Mouse (Mus musculus): ENCODE data around the gene Rps3. TPM values are rescaled to one million over a fixed set of nuclear protein-coding genes. Genes with fewer than 3 reads are reported as not detected.

Gene Rps3
- polyA plus RNA-seq, 1 experiment from 2014 or later, result 591 TPM

GRCm38 (mm10) chr7:99473638-99474407 is 9.7 kb downstream of the Rps3 start:
- 80% methylated on average over 14 of the region's 14 CpGs for WGBS (ENCODE audit: insufficient replicate concordance)
- no peaks in the 10 kb centered on the region for H3K9me3 ChIP-seq (replicated peaks; ENCODE audit: control insufficient read depth, low read length)

GRCm38 (mm10) chr7:99471578-99471977 is 12.0 kb downstream of the Rps3 start:
- 54% methylated on average over 18 of the region's 18 CpGs for WGBS (ENCODE audit: insufficient replicate concordance)
- no peak overlapping the region for H3K4me3 ChIP-seq (ENCODE audit: low read depth, low read length)

More at GRCm38 (mm10) chr7:99473638-99474407, 9.7 kb downstream of the Rps3 start:
- H3K27me3 ChIP-seq (ENCODE audit: control insufficient read depth, insufficient read depth, low read length), result no peaks in the 10 kb centered on the region
- 0 out of 2 replicates have a peak, but pooled peaks have one; percentile 29 for ATAC-seq (replicated peaks; ENCODE audit: insufficient number of reproducible peaks, low FRiP score, low TSS enrichment)
- peaks cover 23% of the 10 kb centered on the region for H3K36me3 ChIP-seq (ENCODE audit: control insufficient read depth, insufficient read depth, low read length)
- peaks cover 16% of the 10 kb centered on the region for H3K4me1 ChIP-seq (ENCODE audit: control insufficient read depth, insufficient read depth, low read length)
- H3K4me2 ChIP-seq, result no peak overlapping the region
- H3K27ac ChIP-seq (ENCODE audit: low read depth, low read length), result no peak overlapping the region
- H3K4me3 ChIP-seq (ENCODE audit: low read depth, low read length), result no peak overlapping the region
- no peak overlapping the region for H3K9ac ChIP-seq (ENCODE audit: low read depth, low read length)

GRCm38 (mm10) chr7:99469680-99470405 is 13.7 kb downstream of the Rps3 start:
- ATAC-seq (replicated peaks; ENCODE audit: insufficient number of reproducible peaks, low FRiP score, low TSS enrichment), result no peak
- no peak overlapping the region for H3K4me2 ChIP-seq
- H3K27me3 ChIP-seq (ENCODE audit: control insufficient read depth, insufficient read depth, low read length), result no peaks in the 10 kb centered on the region
- H3K27ac ChIP-seq (ENCODE audit: low read depth, low read length), result no peak overlapping the region
- no peaks in the 10 kb centered on the region for H3K9me3 ChIP-seq (replicated peaks; ENCODE audit: control insufficient read depth, low read length)
- H3K4me1 ChIP-seq (ENCODE audit: control insufficient read depth, insufficient read depth, low read length), result peaks cover 40% of the 10 kb centered on the region
- H3K36me3 ChIP-seq (ENCODE audit: control insufficient read depth, insufficient read depth, low read length), result peaks cover 10% of the 10 kb centered on the region
- no peak overlapping the region for H3K4me3 ChIP-seq (ENCODE audit: low read depth, low read length)
- 77% methylated on average over 17 of the region's 17 CpGs for WGBS (ENCODE audit: insufficient replicate concordance)
- no peak overlapping the region for H3K9ac ChIP-seq (ENCODE audit: low read depth, low read length)

More at GRCm38 (mm10) chr7:99471578-99471977, 12.0 kb downstream of the Rps3 start:
- peaks cover 10% of the 10 kb centered on the region for H3K36me3 ChIP-seq (ENCODE audit: control insufficient read depth, insufficient read depth, low read length)
- H3K4me1 ChIP-seq (ENCODE audit: control insufficient read depth, insufficient read depth, low read length), result peaks cover 31% of the 10 kb centered on the region
- H3K9me3 ChIP-seq (replicated peaks; ENCODE audit: control insufficient read depth, low read length), result no peaks in the 10 kb centered on the region
- H3K4me2 ChIP-seq, result no peak overlapping the region
- ATAC-seq (replicated peaks; ENCODE audit: insufficient number of reproducible peaks, low FRiP score, low TSS enrichment), result no peak
- no peak overlapping the region for H3K27ac ChIP-seq (ENCODE audit: low read depth, low read length)
- no peaks in the 10 kb centered on the region for H3K27me3 ChIP-seq (ENCODE audit: control insufficient read depth, insufficient read depth, low read length)
- no peak overlapping the region for H3K9ac ChIP-seq (ENCODE audit: low read depth, low read length)

- Histone ChIP-seq H3K4me2 (peak overlapping the region; percentile 80), H3K9ac (ENCODE audit: low read depth, low read length) (peak overlapping the region; percentile 77), H3K4me3 (ENCODE audit: low read depth, low read length) (peak overlapping the region; percentile 52), H3K9me3 (replicated peaks; ENCODE audit: control insufficient read depth, low read length) (no peaks in the 10 kb centered on the region), H3K36me3 (ENCODE audit: control insufficient read depth, insufficient read depth, low read length) (peaks cover 7% of the 10 kb centered on the region), H3K4me1 (ENCODE audit: control insufficient read depth, insufficient read depth, low read length) (peaks cover 34% of the 10 kb centered on the region), H3K27me3 (ENCODE audit: control insufficient read depth, insufficient read depth, low read length) (no peaks in the 10 kb centered on the region), H3K27ac (ENCODE audit: low read depth, low read length) (peak overlapping the region; percentile 93)
- ATAC-seq (replicated peaks; ENCODE audit: insufficient number of reproducible peaks, low FRiP score, low TSS enrichment), result peak; percentile 62
- 2% methylated on average over 112 of the region's 145 CpGs for WGBS (ENCODE audit: insufficient replicate concordance)
Measured at GRCm38 (mm10) chr7:99468283-99469132, 15.0 kb downstream of the Rps3 start.

- WGBS (ENCODE audit: insufficient replicate concordance), result 18% methylated on average over 11 of the region's 11 CpGs
- peaks cover 2% of the 10 kb centered on the region; the same call in 1 of the 2 replicates for H3K36me3 ChIP-seq (ENCODE audit: control insufficient read depth, insufficient read depth, low read length)
- peak overlapping the region; percentile 77 for H3K9ac ChIP-seq (ENCODE audit: low read depth, low read length)
- peak overlapping the region; percentile 52 for H3K4me3 ChIP-seq (ENCODE audit: low read depth, low read length)
- no peaks in the 10 kb centered on the region for H3K27me3 ChIP-seq (ENCODE audit: control insufficient read depth, insufficient read depth, low read length)
- H3K27ac ChIP-seq (ENCODE audit: low read depth, low read length), result peak overlapping the region; percentile 93
- H3K9me3 ChIP-seq (replicated peaks; ENCODE audit: control insufficient read depth, low read length), result no peaks in the 10 kb centered on the region
- 0 out of 2 replicates have a peak, but pooled peaks have one; percentile 28 for ATAC-seq (replicated peaks; ENCODE audit: insufficient number of reproducible peaks, low FRiP score, low TSS enrichment)
- peak overlapping the region; percentile 80 for H3K4me2 ChIP-seq
- H3K4me1 ChIP-seq (ENCODE audit: control insufficient read depth, insufficient read depth, low read length), result peaks cover 33% of the 10 kb centered on the region
Measured at GRCm38 (mm10) chr7:99467916-99468282, 15.6 kb downstream of the Rps3 start.

- no peak within 1 kb of the TSS for H3K9ac ChIP-seq (ENCODE audit: low read depth, low read length)
- H3K4me3 ChIP-seq (ENCODE audit: low read depth, low read length), result no peak within 1 kb of the TSS
- H3K27ac ChIP-seq (ENCODE audit: low read depth, low read length), result 0 out of 2 replicates have a peak within 1 kb of the TSS, but pooled peaks have one; percentile 16
- no peaks in the 10 kb centered on the region for H3K36me3 ChIP-seq (ENCODE audit: control insufficient read depth, insufficient read depth, low read length)
- peaks cover 33% of the 10 kb centered on the region for H3K4me1 ChIP-seq (ENCODE audit: control insufficient read depth, insufficient read depth, low read length)
- H3K27me3 ChIP-seq (ENCODE audit: control insufficient read depth, insufficient read depth, low read length), result no peaks in the 10 kb centered on the region
- no peak for ATAC-seq (replicated peaks; ENCODE audit: insufficient number of reproducible peaks, low FRiP score, low TSS enrichment)
- no peaks in the 10 kb centered on the region for H3K9me3 ChIP-seq (replicated peaks; ENCODE audit: control insufficient read depth, low read length)
- 25% methylated on average over 8 of the region's 8 CpGs for WGBS (ENCODE audit: insufficient replicate concordance)
- H3K4me2 ChIP-seq, result peak within 1 kb of the TSS; percentile 42
Measured at GRCm38 (mm10) chr7:99465811-99466210, 17.7 kb downstream of the Rps3 start, which contains the start of gene Klhl35. Gene Klhl35 (plus strand): TSS chr7:99466004.

GRCm38 (mm10) chr7:99463120-99463519 is 20.4 kb downstream of the Rps3 start:
- Histone ChIP-seq H3K4me3 (ENCODE audit: low read depth, low read length) (no peak overlapping the region), H3K9ac (ENCODE audit: low read depth, low read length) (no peak overlapping the region), H3K36me3 (ENCODE audit: control insufficient read depth, insufficient read depth, low read length) (peaks cover 7% of the 10 kb centered on the region), H3K4me2 (no peak overlapping the region), H3K9me3 (replicated peaks; ENCODE audit: control insufficient read depth, low read length) (no peaks in the 10 kb centered on the region), H3K4me1 (ENCODE audit: control insufficient read depth, insufficient read depth, low read length) (peaks cover 25% of the 10 kb centered on the region), H3K27me3 (ENCODE audit: control insufficient read depth, insufficient read depth, low read length) (no peaks in the 10 kb centered on the region), H3K27ac (ENCODE audit: low read depth, low read length) (no peak overlapping the region)
- no peak for ATAC-seq (replicated peaks; ENCODE audit: insufficient number of reproducible peaks, low FRiP score, low TSS enrichment)
- 79% methylated on average over 2 of the region's 2 CpGs for WGBS (ENCODE audit: insufficient replicate concordance)

Measured in heart, embryonic 11.5 days (tissue).